Mouse (Mus musculus) cerebellum, adult 9-10 months (tissue): Measurements from ENCODE around the gene Tuba8.

ENCODE experiments used
- DNase-seq: peaks from one replicate; pipeline ENCODE4 v3.0.0; 2022

Tuba8 gene

DNA sequence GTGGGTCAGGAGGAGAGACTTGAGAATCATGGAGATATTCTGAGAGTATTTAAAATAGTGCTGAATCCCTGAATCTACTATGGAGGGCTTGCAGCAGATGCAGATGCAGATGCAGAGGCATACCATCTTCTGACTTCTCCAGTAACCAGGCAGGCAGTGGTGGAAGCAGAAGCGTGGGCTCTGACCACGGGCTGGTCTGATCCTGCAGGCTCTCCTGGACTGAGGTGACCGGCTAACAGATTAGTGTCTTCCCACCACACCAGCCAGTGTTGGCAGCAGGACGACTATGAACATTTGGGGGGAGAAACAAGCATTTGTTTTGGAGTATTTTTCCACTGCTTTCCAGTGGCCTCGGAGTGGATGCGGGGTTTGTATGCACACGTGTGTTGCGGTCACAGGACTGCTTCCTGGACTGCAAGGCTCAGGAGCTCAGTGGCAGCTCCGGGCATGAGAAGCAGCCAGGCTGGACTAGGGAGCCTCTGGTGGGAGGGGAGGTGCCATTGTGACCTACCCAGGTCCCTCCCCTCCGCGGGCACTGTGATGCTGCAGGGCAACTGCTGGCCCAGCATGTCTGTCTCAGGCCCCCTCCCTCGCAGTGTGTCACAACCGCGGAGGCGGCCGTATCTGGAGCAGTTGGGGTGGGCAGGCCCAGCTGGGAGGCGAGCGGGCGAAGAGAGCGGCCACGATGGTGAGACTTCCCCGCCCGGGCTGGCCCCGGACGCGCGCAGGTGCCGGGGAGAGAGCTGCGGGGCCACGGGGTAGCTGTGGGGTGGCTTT, at the start of gene Tuba8:
TSS of gene Tuba8 (plus strand) at position 548 of the 777 bp plus-strand sequence.
- DNase-seq = peak; percentile 56

DNA sequence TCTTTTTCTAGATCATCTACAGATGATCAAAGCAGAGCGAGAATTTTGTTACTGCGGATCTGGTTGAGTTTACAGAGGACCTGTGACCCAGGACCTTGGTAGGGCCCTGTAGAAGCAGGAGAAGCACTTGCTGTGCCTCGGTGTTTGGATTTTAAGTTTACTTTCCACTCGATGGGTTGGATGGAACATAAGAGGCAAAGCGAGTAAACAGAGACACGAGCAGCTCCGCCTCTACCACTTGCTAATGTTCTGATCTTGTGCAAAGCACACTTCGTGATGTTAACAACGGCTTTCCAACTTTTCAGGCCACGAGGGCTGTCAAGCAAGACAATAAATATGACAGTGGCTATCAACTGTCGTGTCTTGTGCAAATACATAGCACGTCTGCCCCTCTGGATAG, 47.9 kb upstream of the Tuba8 start:
- no peak for DNase-seq

DNA sequence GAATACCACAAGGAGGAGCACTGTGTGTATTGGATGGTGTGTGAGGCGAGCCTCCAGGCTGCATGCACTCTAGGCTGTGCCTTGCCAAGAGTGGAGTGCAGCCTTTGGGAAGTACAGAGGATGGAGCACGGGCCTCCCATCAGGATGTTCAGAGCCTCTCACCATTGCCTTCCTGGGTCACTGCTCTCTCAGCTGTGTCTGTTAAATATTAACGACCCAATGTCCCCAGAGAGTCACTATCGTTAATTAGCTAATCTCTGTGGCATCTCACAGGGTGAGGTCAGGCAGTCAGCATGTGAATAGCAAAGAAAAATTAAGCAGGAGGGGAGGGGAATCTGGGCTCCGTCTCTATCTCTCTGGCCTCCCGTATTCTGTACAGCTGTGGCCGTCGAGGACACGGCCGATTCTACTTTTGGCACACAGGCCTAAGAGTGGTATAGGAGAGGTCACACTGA, 44.4 kb upstream of the Tuba8 start:
- DNase-seq = no peak

DNA sequence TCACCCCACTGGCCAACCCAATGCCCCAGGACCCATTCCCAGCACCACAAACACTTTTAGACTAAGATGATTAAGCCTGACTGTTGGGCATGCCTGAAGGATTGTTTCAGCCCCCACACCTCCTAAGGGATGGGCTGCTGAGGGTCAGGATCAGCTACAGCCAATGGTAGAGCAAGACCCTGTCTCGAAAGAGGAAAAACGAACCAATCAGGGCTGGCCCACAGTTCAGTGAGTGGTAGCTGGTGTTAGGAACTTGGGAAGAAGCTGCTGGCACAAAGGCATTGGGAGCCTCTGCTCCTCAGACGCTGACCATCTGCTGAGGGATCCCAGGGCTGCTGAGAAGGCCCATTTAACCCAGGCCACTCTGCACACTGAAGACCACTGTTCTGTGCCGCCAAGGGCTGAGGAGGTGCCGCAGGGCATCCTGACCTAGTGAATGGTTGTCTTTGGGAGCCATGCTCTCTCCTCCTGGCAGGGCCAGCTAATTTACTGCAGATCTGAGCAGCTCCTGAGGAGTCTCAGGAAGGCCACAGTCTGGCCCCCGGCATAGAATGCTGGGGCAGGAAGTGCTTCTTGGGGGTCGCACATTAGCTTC, 43.0 kb upstream of the Tuba8 start:
- no peak for DNase-seq

DNA sequence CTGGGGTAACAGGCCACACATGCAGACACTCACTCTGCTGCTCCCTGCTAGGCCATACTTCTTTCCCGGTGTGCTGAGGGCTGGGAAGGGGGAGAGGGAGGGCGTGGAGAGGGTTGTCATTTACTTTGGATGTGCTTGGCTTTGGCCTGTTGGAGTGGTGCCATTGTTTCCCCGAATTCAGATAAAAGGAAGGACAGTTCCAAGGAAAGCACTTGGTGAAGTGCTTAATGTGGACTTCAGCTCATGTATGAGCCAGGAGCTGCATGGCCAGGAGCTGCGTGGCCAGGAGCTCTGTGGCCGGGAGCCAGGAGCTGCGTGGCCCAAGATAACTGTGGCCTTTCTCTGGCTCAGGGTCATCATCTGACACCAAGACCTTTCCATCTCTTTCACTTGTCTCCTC, 39.4 kb upstream of the Tuba8 start:
- DNase-seq = no peak

DNA sequence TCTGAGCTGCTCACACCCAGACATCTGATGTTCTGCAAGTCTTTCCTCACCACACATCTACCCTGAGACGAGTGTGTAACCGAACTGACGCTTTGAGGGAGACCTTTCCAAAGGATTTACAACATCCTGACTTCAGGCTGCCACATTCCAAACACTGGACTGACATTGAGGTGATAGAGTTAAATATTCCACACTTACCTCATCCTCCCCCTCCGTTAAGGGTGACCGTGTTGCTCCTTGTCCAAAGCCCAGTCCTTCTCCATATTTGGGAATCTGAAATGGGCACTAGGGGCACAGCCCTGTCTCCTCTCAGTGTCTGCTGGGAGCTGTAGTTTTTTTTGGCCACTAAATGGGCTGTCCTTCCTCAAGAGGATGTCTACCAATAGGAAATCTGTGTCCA, 37.0 kb upstream of the Tuba8 start:
- no peak for DNase-seq

DNA sequence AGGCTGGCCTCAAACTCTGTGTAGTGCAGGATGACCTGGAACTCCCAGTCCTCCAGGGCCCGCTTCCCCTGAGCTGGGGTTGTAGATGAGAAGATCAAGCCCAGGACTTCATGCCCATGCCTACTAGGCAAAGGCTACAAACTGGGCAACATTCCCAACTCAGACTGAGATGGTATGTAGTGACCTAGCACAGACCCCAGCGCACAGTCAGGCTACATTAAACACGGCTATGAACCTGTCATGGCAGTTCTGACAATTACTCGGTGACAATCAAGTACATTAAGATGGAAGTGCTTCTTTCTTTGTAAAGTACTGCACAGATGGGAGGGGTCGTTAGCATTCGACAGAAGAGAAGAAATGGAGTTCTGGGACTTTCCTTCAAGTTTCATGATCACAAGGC, 35.7 kb upstream of the Tuba8 start:
- no peak for DNase-seq

DNA sequence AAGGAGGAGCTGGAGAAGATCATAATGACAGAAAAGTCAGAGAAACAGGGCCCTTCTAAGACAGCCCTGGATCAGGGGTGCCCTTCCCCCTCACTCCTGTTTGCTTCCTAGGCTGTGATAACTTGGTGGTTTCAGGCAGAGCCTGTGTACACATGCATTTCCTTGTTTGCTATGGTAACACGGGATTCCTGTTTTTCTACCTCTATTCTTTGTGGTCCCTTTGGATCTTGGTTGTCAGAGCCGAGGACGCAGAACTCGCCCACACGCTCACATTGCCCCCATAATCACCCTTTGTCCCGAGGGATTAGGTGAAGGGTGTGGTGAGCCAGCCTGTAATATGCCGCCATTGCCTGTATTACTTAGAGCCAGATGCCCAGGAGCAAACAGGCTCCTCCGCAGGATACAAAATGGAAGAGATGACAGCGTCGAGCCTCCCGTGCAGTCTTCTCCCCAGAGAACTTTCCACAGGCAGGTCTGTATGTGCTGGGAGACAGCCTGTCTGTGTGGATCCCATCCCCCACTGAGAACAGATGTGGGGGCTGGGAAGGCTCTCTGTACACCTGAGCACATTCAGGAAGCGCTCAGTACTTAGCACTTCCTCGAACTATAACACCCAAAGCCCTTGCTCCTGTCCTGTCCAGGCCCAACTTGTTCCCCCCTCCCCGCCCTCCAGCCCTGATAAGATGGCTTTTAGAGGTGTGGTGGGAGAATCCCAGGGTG, 34.3 kb upstream of the Tuba8 start:
- DNase-seq = no peak

DNA sequence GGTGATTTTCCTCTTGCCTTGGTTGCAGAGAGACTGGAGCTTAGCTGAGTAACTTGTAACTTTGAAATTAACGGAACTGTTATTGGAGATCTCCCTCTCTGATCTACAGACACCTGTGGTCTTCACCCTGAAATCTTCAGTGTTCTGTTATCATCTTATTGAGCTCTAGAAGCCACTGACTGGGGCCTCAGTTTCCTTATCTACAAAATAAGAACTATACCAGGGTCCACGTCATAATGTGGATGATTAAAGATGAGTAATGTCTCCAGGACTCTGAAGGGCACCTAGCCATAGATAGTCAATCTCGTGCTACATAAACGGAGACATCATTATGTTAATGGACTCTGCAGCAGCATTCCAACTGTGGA, 33.8 kb upstream of the Tuba8 start:
- no peak for DNase-seq

DNA sequence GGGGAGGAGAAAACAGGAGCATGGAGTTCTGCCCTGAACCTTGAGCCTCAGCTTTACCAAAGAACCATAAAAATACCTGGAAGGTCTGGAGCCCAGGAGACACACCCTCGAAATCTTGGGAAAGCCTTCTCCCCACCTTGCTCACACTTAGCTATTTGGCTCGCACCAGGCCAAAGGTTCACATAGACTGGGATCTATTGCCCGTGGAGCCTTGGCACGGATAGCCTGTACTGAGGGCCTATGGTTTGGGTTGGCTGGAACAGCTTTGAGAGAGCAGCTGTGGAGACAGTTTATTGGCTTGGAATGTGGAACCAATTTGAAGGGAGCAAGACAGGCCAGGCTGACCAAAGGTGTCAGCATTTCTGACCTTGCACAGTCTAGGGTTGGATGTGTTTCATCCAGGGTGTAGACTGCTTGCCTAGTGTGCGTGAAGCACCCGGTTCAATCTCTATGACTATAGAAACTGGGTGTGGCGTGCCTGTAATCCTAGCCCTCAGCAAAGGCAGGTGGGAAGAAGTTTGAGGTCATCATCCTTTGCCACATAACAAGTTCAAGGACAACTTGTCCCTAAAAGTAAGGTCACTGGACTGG, 33.3 kb upstream of the Tuba8 start:
- DNase-seq = no peak

DNA sequence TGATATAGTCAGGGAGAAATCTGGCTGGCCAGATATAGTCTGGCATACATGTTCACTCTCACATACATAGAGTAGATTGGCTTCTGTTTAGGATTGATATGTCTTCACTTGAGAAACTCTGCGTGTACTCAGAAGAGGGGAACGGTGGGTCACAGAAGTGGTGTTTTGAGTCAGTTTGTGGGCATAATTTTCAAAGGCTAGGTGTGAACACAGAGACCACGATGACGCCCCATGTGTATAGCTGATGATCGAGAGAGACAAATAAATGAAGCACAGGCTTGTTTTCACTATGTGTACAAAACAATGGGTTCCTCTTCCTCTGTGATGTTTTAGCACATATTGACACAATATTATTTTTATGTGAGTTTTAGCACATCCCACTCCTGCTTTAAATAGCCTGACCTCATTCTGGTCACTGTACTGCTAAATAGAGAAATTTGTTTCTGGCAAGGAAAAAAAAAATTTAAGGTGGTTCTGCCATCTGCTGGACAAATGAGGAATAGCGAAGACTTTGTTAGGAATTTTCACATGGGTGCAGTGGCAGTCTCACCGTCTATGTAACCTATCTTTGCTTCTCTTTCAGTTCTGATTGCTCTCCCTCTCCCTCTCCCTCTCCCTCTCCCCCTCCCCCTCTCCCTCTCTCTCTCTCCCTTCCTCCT, 31.7 kb upstream of the Tuba8 start:
- peak; percentile 87 for DNase-seq

DNA sequence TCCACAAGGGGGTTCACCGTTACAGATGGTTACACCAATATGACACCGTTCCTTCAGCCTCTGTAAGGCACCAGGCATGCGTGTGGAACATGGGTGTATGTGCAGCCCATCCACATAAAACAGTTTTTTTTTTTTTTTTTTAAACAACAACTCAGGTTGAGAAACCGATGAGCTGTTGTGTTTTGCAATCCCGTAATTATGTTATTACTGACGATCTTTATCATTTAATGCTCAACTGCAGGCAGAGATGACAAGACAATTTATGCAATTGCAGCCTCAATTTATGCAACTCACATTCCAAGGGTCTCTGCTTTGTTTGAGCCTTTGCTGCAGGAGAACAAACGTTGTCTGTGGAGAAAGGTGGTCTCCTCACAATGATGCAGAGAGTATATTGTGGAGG, 30.6 kb upstream of the Tuba8 start:
- DNase-seq = no peak

DNA sequence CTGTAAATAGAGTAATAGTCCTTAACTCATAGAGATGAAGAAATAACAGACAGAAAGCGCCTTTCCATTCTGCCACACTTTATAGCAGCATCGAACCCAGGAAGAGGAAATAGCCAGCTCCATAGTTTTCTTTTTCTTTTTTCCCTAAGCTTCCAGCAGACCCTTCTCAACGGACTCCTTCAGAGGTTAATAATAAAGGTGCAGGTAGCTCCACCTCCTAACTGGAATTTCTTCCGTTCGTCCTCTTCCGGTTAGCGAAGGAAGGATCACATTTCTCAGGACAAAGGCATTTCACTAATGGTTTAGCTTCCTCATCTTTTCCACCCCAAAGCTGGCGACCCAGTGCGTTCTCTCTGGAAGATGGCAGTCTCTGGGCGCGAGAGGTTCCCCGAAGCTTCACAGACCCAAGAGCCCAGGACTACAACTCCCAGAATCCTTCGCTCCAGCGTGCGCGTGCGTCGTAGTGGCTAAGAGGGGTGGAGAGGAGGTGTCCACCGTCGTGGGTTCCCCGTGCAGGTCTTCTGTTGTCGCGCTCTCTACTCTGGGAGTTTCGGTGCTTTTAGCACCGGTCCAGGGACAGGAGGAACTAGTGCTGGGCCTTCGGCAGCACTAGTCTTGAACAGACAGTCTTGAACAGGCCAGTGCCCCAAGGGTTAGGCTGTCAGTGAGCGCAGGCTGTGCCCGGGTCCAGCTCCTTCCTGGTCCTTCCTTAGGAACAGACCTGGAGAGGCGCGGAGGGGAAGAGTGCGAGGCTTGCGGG, 26.9 kb upstream of the Tuba8 start, which contains the start of gene Pex26:
TSS of gene Pex26 (plus strand) at position 254 of the 760 bp plus-strand sequence.
- peak; percentile 94 for DNase-seq

DNA sequence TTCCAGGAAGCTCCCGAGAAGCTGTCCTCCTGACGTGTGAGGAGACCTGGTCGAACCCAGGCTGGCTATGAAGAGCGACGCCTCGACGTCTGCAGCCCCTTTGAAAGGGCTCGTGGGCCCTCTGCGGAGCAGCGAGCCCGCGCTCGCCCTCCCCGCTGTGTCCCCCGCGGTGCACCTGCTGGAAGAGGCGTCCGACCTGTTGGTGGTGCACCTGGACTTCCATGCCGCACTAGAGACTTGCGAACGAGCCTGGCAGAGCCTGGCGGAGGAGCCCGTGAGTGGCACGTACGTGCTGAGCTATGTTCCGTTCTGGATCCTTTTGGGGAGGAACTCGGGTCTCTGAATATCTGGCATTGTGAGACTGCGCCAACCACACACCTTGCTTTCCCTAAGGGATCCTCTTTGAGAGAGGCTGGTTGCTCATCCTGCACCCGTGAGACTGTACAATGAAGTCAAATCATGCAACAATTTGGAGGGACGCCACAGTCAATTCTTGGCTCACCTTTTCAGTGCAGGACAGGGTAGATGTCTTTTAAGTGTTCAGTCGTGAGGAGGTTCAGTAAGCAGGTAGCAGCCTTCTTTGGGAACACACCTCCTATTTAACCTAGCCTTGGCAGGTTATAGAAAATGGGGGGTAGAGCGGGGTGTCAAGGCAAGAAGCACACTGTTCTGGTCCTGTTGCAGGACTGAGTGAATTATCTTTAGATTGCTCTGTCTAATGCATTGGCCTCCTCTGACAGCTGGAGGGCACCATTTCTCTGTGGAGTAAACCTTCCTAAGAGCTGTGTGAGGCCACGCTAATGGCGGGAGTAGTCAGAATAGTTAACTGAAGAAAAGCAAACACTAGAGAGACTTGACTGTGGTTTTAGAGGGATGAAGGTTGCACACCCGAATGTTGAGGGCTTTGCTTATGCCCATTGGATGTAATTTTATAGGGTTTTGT, 26.0 kb upstream of the Tuba8 start:
- peak; percentile 70 for DNase-seq

DNA sequence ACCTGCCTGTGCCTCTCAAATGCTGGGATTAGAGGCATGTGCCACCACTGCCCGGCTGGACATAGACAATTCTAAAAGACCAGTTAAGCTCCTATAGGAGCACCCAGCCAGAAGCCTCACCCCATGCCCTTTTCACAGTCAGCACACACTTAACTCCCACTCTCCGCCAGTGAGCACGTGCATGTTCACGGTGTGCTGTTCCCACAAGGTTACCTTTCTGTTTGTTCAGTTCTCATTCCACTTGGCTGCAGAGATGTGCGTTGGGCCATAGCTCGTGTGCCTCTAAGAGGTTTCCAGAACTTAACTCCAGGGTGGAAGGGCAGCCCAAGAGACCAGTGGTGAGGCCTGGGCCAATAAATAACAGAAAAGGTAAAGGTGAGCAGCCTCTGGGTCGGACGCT, 25.3 kb upstream of the Tuba8 start:
- DNase-seq = no peak

DNA sequence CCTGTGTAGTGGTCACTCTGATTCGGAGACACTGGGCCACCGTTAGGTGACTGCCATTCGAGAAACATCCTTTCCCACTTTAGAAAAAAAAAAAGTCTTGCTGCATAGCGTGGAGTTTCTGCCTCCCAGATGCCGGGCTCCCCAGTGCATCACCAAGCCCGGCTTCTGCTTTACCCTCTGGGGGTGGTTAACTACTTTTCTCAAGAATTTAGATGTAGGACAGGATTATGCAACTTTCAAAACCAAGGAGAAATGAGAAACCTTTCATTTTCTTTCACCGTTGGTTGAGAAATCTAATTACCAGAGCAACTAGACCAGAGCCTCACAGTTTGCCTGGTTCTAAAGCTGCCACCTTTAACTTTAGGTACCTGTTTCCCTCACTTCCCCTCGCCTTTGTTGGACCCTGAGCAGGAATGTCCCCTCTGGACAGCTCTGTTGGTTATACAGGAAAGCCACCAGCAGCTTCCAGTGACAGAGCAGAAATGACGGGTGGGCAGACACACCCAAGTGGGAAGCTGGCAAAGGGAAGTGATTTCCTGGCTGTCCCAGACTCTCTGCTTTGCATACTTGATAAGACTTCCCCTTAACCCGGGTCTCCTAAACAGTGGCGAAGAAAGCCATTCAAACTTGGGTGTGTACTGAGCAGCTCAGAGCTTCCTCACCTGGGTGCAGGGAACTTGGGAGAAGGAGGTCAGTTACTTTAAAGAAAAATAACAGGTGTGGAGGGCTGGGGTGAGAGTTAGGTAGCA, 19.1 kb upstream of the Tuba8 start:
- no peak for DNase-seq

DNA sequence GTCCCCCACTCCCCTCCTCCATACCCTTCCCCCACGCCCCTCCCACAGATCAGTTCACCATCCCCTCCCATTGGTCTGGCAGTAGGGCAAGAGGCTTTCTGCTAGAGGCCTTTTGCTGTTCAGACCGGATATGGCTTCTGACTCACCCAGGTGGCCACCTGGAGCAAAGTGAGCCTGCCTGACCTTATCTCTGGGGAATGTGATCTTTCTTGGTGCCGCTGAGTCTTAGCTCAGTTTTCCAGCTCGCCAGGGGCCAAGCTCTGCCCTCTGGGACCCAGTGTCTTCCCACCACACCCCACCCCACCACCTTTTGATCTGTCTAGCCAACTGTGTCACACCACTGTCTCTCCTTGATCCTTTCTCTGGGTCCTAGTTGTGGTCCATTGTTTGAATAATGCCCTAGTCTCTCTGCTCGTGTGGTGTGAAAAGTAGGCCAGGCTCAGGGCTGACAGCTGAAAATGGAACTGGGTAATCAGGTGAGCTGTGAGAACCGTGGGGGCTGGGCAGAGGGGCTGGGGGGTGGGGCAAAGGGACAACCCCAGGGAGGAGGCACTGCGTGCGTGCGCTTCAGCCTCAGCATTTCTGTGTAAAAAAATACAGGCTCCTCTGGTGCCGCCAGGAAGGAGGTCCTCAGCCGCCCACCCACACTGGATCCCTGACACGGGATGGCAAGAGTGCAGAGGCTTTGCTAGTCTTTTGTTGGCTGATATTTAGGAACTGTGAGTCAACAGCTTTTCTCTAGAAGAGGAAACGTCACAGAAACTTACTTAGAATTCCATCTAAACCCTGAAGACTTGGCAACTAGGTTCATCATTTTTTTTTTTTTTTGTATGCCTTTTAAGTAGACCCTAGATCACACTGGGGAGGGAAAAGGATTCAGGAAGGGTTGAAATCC, 16.2 kb upstream of the Tuba8 start:
- DNase-seq = no peak

DNA sequence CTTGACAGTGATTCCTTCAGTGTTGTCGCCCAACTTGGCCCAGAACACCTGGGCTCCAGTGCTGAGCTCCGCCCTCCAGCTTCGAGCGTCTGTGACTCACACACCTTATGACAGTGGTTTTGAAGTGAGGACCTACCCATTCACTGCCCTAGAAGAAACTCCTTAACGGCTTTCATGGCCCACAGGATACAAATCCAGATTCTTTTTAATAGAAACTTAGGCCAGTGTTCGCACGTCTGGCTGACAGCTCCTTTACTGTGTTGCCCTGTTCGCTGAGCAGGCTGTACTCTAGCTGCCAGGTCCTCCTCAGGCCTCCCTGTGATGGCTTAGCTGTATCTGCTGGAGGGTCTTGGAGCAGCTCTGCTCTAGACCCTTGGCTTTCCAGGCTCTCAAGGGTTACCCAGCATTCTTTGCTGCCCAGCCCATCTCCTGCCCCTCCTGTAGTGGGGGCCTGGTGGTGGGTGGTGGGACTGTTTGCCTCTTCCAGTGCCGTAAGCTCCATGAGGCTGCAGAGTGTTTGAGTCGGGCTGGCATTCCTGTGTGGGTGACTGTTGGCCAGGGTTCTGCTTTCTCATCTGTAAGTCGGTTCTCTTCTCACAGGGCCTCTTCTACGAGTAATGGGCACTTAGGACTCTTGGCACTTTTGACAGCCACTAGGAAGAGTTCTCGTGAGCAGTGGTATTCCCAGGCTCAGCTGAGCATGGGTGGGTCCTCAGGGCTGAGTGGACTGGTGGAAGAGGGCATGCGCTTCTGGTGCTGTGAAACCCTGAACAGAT, 15.4 kb upstream of the Tuba8 start:
- DNase-seq = no peak
